Mouse (Mus musculus) heart, embryonic 10.5 days (tissue): ENCODE data around the gene Crtc1. TPM values are rescaled to one million over a fixed set of nuclear protein-coding genes. Genes with fewer than 3 reads are reported as not detected.
A peak's percentile ranks its signal among the peaks of the same experiment; 100 is the strongest.

Experiments
- DNase-seq: peaks from one replicate; pipeline ENCODE4 v3.0.0-alpha.2; 2017; ENCODE audit warnings: low spot score
- H3K27ac ChIP-seq: fragments of 300-500 bp; sonication (generic); 2 replicates; pipeline ENCODE4 v1.5.1; 2016; ENCODE audit warnings: mild to moderate bottlenecking
- H3K27me3 ChIP-seq: fragments of 300-500 bp; sonication (generic); 2 replicates; pipeline ENCODE4 v1.6.1; 2016; ENCODE audit warnings: mild to moderate bottlenecking; ENCODE audit not compliant: poor library complexity, insufficient read depth, severe bottlenecking
- H3K36me3 ChIP-seq: fragments of 300-500 bp; sonication (generic); 2 replicates; pipeline ENCODE4 v1.6.1; 2016; ENCODE audit warnings: mild to moderate bottlenecking, moderate library complexity
- H3K4me1 ChIP-seq: fragments of 300-500 bp; sonication (generic); 2 replicates; pipeline ENCODE4 v1.6.1; 2016; ENCODE audit warnings: mild to moderate bottlenecking
- H3K4me3 ChIP-seq: fragments of 300-500 bp; sonication (generic); 2 replicates; pipeline ENCODE4 v1.5.1; 2016; ENCODE audit warnings: mild to moderate bottlenecking, moderate library complexity
- H3K9me3 ChIP-seq: fragments of 300-500 bp; sonication (generic); 2 replicates; pipeline ENCODE4 v1.6.1; 2016; ENCODE audit warnings: mild to moderate bottlenecking, moderate library complexity
- WGBS: fragments of 180-500 bp; shearing (Covaris S2); methylation state at CpG from one replicate; pipeline ENCODE4 v1.1.7; 2016; 5-methylcytosine and 5-hydroxymethylcytosine counted together
- polyA plus RNA-seq: library from polyadenylated mRNA; unstranded; fragments of >200 nt; fragmentation: Nextera tagmentation; extraction: Ambion mirVana; gene quantifications from 2 replicates; pipeline ENCODE4 v1.2.1, GENCODE M21; 2016

The Crtc1 gene
- polyA plus RNA-seq: 13.0 and 15.8 TPM in 2 replicates

DNA sequence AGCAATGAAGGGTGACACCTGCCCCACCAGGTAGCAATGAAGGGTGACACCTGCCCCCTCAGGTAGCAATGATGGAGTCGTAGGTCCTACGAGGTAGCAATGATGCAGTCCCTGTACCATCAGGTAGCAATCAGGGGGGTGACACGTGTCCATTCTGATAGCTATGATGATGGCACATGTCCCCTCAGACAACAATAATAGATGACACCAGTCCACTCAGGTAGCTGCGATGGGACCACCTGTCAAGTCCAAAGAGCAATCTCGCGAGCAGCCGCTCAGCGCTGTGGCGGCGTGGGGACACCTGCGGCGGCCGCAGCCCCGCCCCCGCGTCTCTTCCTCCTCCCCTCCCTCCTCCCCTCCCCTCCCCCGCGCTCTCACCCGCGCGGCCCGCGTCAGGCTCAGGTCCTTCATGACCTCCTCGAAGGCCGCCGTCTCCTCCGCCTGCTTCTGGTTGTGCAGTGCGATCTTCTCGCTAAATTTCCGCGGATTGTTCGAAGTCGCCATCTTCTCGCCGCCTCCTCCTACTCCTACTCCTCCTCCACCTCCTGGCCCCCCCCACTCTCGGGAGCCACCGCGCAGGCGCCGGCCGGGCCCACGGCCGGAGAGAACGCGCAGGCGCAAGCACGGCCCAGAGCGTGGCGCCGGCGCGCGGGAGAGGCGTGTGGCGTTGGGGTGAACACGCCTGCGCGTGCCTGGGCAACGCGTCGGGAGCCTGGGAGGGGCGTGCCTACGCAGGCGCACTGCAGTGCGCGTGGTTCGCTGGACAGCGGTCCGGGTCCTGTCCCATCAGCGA, at the start of gene Crtc1:
Gene Crtc1 (minus strand): TSS at position 525 of the 793 bp plus-strand sequence.
- peak within 1 kb of the TSS; percentile 93 for H3K27ac ChIP-seq
- no peaks in the 10 kb centered on the region for H3K27me3 ChIP-seq
- peak; percentile 97 for DNase-seq
- under 1% methylated on average over 66 of the region's 70 CpGs for WGBS
- H3K9me3 ChIP-seq: no peaks in the 10 kb centered on the region
- peak within 1 kb of the TSS; percentile 81 for H3K4me3 ChIP-seq
- peaks cover 21% of the 10 kb centered on the region for H3K4me1 ChIP-seq
- 0 out of 2 replicates have a peak, but pooled peaks cover 5% of the 10 kb centered on the region for H3K36me3 ChIP-seq

DNA sequence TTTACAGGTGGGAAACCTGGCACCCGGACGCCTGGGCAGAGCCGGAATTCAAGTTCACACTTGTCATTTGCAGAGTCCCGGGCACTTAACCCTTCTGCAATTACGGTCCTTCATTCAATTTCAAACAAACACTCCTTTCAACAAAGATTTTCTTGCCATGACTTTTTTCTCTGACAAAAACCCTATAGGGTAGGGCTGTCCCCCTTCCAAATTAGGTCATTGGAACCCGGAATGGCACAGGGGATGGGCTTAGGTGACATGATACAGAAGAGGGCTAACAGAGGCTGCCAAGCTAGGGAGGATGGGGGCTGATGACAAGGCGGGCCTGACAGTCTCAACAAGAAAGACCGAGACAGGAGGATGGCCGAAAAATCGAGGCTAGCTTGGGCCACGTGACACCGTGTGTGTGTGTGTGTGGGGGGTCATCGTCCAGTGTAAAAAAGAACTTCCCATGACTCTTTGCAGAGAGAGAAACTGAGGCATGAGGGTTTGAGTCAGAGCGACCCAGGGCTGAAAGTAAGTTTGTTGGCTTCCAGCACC, 49.6 kb upstream of the Crtc1 start:
- no peak overlapping the region; the same call in 1 of the 2 replicates for H3K27ac ChIP-seq
- 2% methylated on average over 14 of the region's 14 CpGs for WGBS
- H3K9me3 ChIP-seq: no peaks in the 10 kb centered on the region
- DNase-seq: no peak
- no peaks in the 10 kb centered on the region for H3K36me3 ChIP-seq
- H3K4me1 ChIP-seq: peaks cover 70% of the 10 kb centered on the region
- peak overlapping the region; percentile 56 for H3K4me3 ChIP-seq
- H3K27me3 ChIP-seq: peaks cover 100% of the 10 kb centered on the region

DNA sequence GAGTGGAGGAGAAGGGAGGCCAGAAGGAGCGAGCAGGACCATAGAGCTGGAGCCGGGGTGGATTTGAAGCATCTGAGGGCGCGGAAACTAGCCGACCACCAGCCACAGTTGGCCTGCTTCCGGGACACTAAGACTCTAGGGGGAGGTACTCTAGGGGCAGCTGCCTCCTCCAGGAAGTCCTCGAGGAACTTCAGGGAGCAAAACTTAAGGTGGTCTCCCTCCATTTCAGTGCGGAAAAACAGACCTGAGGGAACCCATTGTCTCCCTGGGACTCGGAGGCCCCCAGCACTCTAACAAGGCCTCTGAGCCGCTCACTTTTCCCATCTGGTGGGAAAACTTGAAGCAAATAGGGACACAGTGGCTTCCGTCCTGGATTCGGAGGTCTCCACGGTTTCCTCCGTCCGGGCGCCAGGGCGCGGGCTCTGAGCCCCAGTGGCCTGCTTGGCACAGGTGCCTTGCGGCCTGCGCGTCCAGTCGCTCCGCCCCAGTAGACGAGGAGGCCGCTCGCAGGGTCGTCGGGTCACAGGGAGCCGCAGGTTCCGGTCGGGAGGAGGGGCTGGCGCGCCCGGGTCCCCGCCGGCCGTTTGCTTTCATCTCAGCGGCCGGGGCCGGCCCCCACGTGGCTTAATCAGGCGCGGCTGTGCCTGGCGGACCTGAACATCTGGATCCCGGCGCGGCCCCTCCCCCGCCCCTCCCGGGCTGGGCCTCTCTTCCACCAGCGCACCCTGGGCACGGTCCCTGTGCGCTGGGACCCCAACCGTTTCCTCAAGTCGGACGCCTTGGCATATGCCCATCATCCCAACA, 48.8 kb upstream of the Crtc1 start:
- 3% methylated on average over 55 of the region's 55 CpGs for WGBS
- H3K4me1 ChIP-seq: peaks cover 61% of the 10 kb centered on the region
- DNase-seq: peak; percentile 92

DNA sequence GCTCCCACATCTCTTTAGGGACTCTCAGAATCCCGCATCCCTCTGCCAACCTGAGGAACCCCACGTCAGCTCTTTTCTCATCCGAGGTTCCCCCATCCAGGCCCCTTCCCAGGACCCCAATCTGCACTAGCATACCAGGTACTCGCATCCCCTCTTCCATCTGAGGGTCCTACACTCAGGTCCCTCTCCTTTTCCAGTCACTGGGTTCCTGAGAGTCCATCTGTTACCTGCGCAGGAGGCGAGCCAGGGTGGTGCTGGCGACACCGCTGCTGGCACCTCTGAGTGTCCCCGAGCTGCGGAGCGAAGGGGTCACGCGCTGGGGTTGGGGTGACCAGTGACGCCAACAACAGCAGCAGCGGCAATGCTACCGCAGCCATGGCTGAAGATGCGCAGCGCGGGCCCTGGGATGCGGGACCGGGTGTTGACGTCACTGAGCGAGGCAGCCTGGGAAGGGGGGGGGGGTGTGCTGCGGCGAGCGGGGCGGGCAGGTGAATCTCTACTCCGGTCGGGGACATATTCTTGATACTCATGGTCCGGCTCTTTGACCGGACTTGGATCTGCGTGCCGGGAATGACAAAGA, 47.7 kb upstream of the Crtc1 start, which contains the start of gene Tmem59l:
Gene Tmem59l (minus strand): TSS at position 418 of the 580 bp plus-strand sequence.
- DNase-seq: no peak
- no peaks in the 10 kb centered on the region for H3K36me3 ChIP-seq
- H3K4me1 ChIP-seq: peaks cover 50% of the 10 kb centered on the region
- WGBS: 6% methylated on average over 33 of the region's 33 CpGs
- no peaks in the 10 kb centered on the region for H3K9me3 ChIP-seq
- H3K4me3 ChIP-seq: peak within 1 kb of the TSS; percentile 56
- H3K27ac ChIP-seq: peak within 1 kb of the TSS; percentile 72
- H3K27me3 ChIP-seq: peaks cover 100% of the 10 kb centered on the region

More for the DNA sequence above, 48.8 kb upstream of the Crtc1 start:
- H3K36me3 ChIP-seq: no peaks in the 10 kb centered on the region
- no peaks in the 10 kb centered on the region for H3K9me3 ChIP-seq
- peaks cover 100% of the 10 kb centered on the region for H3K27me3 ChIP-seq
- peak overlapping the region; percentile 56 for H3K4me3 ChIP-seq
- peak overlapping the region; percentile 72 for H3K27ac ChIP-seq

DNA sequence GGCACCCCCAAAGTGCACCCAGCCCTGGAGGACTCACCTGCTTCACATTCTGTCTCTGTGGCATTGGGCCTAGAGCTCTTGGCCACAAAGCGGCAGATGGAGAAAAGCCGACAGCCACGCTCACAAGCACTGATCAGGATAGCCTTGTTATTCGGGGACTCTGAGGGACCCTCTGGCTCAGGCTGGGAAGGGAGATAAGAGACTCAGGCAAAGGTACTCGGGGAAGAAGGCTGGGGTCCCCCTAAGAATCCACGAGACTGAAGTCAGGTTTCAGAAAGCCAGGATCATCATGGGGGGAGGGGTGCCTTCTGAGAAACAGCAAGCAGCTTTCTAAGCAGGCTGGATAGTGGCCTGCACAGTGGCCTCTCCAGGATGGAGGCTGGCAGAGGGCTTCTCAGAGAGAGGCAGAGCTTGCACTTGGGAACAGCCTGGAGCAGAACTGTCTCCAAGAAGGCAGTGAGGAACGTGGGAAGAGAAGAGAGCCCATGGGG, 46.9 kb upstream of the Crtc1 start:
- Histone ChIP-seq H3K9me3 (no peaks in the 10 kb centered on the region), H3K4me1 (peaks cover 46% of the 10 kb centered on the region), H3K36me3 (no peaks in the 10 kb centered on the region), H3K4me3 (no peak overlapping the region), H3K27me3 (peaks cover 100% of the 10 kb centered on the region), H3K27ac (no peak overlapping the region)
- DNase-seq: no peak
- WGBS: 41% methylated on average over 7 of the region's 7 CpGs

DNA sequence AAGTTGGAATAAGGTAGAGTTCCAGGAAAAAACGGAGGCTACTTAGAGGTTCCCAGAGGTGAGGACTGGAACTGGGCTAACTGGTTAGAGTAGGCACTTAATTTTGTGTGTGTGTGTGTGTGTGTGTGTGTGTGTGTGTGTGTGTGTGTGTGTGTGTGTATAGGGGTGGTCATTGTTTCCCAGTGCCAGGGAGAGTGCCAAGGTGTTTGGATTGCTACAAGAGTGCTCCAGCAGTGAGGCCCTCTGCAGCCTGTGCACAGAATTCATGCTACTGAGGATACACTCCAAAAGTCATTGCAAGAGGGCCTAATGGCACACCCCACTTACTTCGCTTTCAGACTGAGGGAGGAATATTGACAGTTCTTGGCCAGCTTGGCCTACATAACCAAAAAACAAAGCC, 43.6 kb upstream of the Crtc1 start:
- WGBS: 44% methylated on average over 2 of the region's 2 CpGs
- DNase-seq: no peak
- Histone ChIP-seq H3K4me1 (peaks cover 17% of the 10 kb centered on the region), H3K27me3 (peaks cover 90% of the 10 kb centered on the region), H3K4me3 (no peak overlapping the region), H3K36me3 (no peaks in the 10 kb centered on the region), H3K9me3 (no peaks in the 10 kb centered on the region), H3K27ac (no peak overlapping the region)

DNA sequence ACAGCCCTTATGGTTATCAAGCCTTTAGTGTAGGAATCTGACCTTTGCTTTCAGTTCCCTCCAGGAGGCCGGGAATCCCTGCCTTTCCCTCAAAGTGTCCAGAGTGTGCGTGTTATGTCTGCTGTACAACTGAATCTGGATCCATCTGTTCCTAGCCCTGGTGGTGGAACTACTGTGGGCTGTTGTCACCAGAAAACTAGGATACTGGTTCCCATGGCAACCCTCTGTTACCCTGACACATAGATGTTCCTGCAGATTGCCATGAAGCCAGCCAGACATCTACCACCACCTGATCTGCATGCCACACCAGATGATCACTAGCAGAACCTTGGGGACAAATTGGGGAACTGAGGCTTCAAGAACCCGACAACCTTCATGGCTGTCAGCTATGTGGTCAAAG, 42.5 kb upstream of the Crtc1 start:
- 83% methylated on average over 3 of the region's 3 CpGs for WGBS
- no peak overlapping the region for H3K27ac ChIP-seq
- H3K36me3 ChIP-seq: no peaks in the 10 kb centered on the region
- no peaks in the 10 kb centered on the region for H3K9me3 ChIP-seq
- H3K4me3 ChIP-seq: no peak overlapping the region
- DNase-seq: no peak
- H3K4me1 ChIP-seq: peaks cover 18% of the 10 kb centered on the region
- peaks cover 80% of the 10 kb centered on the region for H3K27me3 ChIP-seq

DNA sequence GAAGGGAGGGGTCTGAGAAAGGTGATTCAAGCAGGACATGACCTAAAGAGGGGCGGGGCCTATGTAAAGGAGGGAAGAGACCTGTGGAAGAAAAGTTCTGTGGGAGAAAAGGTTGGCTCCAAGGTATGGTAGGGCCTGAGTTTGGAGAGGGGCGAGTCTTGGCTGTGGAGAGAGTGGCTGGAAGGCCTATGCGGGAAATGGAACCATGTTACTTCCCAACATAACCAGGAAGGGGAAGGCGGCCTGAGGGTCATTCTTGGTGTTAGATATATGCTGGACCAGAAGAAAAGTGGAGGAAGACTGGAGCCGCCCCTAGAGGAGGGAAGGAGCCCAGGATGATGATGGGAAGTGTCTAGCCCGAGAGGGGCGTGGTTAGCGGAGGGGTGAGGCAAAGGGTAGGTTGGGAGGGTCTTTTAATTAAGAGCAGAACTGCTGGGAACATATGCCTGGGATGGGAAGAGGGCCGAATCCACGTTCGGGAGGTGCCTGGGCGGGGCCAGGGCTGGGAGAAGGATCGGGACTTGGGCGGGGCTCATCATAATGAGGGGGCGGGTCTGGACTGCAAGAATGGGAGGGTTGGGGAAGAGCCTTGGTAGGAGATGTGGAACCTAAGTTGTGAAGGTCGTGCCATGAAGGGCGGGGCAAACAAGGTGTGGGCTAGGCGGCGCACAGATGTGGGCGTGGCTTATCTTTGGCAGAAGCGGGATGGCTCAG, 38.0 kb upstream of the Crtc1 start:
- peak overlapping the region; percentile 92 for H3K27ac ChIP-seq
- no peaks in the 10 kb centered on the region for H3K9me3 ChIP-seq
- 2% methylated on average over 21 of the region's 21 CpGs for WGBS
- no peak for DNase-seq
- H3K4me3 ChIP-seq: peak overlapping the region; percentile 88
- 0 out of 2 replicates have a peak, but pooled peaks cover 3% of the 10 kb centered on the region for H3K36me3 ChIP-seq
- H3K4me1 ChIP-seq: peaks cover 32% of the 10 kb centered on the region
- peaks cover 35% of the 10 kb centered on the region for H3K27me3 ChIP-seq

DNA sequence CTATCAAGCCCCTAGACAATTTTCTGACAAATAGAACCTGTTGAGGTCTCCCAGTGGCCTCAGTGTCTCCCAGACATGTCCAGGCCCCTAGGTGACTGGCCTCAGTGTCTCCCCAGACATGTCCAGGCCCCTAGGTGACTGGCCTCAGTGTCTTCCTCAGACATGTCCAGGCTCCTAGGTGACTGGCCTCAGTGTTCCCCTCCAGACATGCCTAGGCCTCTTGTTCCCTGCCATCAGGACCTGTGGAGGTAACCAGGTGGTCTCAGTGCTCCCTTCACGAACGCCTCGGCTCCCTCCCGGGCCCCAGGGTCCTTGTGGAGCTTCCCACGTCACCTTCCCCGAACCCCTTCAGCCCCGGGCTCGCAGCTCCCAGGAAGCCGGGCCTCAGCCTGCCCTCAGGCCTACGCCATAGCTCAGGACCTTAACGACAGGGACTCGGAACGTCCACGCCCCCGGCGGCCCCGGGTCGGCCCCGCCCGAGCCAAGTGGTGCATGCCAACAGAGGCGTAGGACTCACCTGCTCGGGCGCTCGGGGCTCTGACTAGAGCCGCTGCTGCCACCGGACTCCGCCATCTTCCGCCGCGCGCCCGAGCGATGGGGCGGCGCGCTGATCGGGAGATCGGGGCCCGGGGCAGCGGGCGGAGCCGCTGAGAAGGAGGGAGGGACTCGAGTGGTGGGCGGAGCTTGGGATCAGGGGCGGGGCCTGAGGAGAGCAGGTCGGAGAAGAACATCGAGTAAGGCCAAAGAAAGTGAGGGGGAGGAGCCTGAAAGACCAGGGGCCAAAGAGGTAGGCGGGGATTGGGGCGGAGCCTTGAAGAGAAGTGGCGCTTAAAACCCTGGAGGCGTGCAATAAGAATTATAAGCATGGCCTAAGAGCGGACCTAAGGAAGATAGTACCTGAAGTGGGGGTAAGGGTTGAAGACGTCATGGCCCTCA, 37.2 kb upstream of the Crtc1 start, which contains the start of gene Klhl26:
Gene Klhl26 (minus strand): TSS at position 636 of the 936 bp plus-strand sequence.
- peak; percentile 98 for DNase-seq
- Histone ChIP-seq H3K9me3 (no peaks in the 10 kb centered on the region), H3K36me3 (0 out of 2 replicates have a peak, but pooled peaks cover 3% of the 10 kb centered on the region), H3K27ac (peak within 1 kb of the TSS; percentile 92), H3K4me3 (peak within 1 kb of the TSS; percentile 88), H3K4me1 (peaks cover 32% of the 10 kb centered on the region), H3K27me3 (peaks cover 27% of the 10 kb centered on the region)
- WGBS: under 1% methylated on average over 53 of the region's 53 CpGs

DNA sequence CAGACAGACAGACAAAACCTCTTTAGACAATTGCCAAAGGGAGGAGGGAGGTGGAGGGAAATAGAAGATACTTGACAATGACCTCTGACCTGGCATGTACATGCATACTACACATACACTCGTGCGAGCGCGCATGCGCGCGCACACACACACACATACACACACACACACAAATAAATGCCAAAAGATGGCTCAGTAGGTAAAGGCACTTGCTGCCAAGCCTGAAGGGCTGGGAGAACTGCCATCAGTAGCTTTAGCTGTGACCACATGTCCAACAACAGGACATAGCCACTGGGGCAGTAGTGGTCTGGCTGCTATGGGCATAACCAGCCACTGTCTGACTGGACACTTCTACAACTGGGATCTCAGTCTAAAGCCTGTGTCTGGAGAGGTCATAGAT, 32.5 kb upstream of the Crtc1 start:
- no peak for DNase-seq
- H3K9me3 ChIP-seq: no peaks in the 10 kb centered on the region
- no peaks in the 10 kb centered on the region for H3K27me3 ChIP-seq
- 98% methylated on average over 7 of the region's 7 CpGs for WGBS
- H3K36me3 ChIP-seq: 0 out of 2 replicates have a peak, but pooled peaks cover 5% of the 10 kb centered on the region
- H3K27ac ChIP-seq: no peak overlapping the region
- H3K4me3 ChIP-seq: no peak overlapping the region
- H3K4me1 ChIP-seq: peaks cover 55% of the 10 kb centered on the region

DNA sequence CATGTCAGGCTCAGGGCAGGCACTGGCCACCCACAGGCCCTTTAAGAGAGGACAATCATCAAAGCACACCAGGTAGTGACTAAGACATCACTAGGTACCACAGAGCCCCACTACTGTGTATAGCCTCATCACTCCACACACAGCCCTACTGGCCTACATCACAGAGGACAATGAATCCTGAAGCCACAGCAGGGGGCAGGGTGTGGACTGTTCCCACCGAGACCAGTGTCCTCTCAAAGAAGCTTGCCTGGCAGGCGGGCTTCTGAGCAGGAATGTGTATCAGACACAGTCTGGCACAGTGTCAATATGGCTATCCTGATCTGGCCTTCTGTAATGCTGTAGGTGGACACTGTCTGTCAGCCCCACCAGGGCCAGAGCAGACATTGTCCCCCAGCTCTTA, 30.6 kb upstream of the Crtc1 start:
- no peaks in the 10 kb centered on the region for H3K27me3 ChIP-seq
- no peaks in the 10 kb centered on the region for H3K9me3 ChIP-seq
- DNase-seq: no peak
- no peak overlapping the region for H3K4me3 ChIP-seq
- H3K27ac ChIP-seq: peak overlapping the region; percentile 74
- peaks cover 11% of the 10 kb centered on the region; the same call in 1 of the 2 replicates for H3K36me3 ChIP-seq
- peaks cover 46% of the 10 kb centered on the region for H3K4me1 ChIP-seq
- 31% methylated on average over 2 of the region's 2 CpGs for WGBS
